ENCODE assay signal across 12 mouse cellular contexts in genomic region chr2:139649518-139649917, GRCm38 (mm10). TPM values are rescaled to one million over a fixed set of nuclear protein-coding genes. Genes with fewer than 3 reads are reported as not detected.
A peak's percentile ranks its signal among the peaks of the same experiment; 100 is the strongest.
DNase-seq lines count a peak whose midpoint lies in the region; ATAC-seq lines count a peak whose summit lies in the region.
"Had no signal": no experiment of that assay in that cellular context is flagged by ENCODE, and none has a peak within 500 bp of the region (broad histone marks: within the 10 kb centered on the region; RNA-seq: fewer than 3 reads in every experiment).

No protein-coding gene starts in this region.

- H3K27ac ChIP-seq in midbrain, embryonic 11.5 days (ENCODE audit: low read depth, low read length): no peak overlapping the region
- H3K27ac ChIP-seq in midbrain, embryonic 10.5 days (replicated peaks): no peak overlapping the region

- H3K4me1 ChIP-seq in midbrain, embryonic 11.5 days (ENCODE audit: control insufficient read depth, insufficient read depth, low read length): no peaks in the 10 kb centered on the region
- no peaks in the 10 kb centered on the region for H3K4me1 ChIP-seq in midbrain, embryonic 10.5 days

- H3K9ac ChIP-seq in midbrain, embryonic 11.5 days (ENCODE audit: low read length): no peak overlapping the region

- no peak overlapping the region for H3K4me2 ChIP-seq in midbrain, embryonic 11.5 days

- H3K9me3 ChIP-seq in midbrain, embryonic 11.5 days (ENCODE audit: control insufficient read depth, low read length): no peaks in the 10 kb centered on the region
- H3K9me3 ChIP-seq in midbrain, embryonic 10.5 days (replicated peaks): no peaks in the 10 kb centered on the region

- 80% methylated on average over 3 of the region's 3 CpGs for WGBS in midbrain, embryonic 11.5 days
- 80% methylated on average over 3 of the region's 3 CpGs for WGBS in midbrain, embryonic 10.5 days

- no peak for ATAC-seq in midbrain, embryonic 11.5 days (ENCODE audit: low FRiP score)

- no peaks in the 10 kb centered on the region for H3K36me3 ChIP-seq in midbrain, embryonic 11.5 days (ENCODE audit: control insufficient read depth, insufficient read depth, low read length)
- H3K36me3 ChIP-seq in midbrain, embryonic 10.5 days: no peaks in the 10 kb centered on the region

- intact Hi-C loops in left cerebral cortex, postnatal 36 days (cut with DNase I): no loop called here

- H3K4me3 ChIP-seq in midbrain, embryonic 11.5 days (ENCODE audit: low read depth, low read length): no peak overlapping the region
- no peak overlapping the region for H3K4me3 ChIP-seq in midbrain, embryonic 10.5 days
- H3K4me3 ChIP-seq: erythroblast, embryonic 14.5 days had no signal

- DNase-seq in midbrain, embryonic 11.5 days (ENCODE audit: low spot score, missing footprints): peak; percentile 23
- no peak for DNase-seq in midbrain, embryonic 10.5 days (ENCODE audit: low spot score)
- DNase-seq in layer of hippocampus, adult 11-12 months (ENCODE audit: low spot score): peak; percentile 44
- peak; percentile 15 to 35 for DNase-seq in left cerebral cortex, postnatal 36 days (ENCODE audit: low spot score in 2 of 2)
- peak; percentile 2 to 26 for DNase-seq in right cerebral cortex, postnatal 36 days (ENCODE audit: low spot score in 2 of 2)
- DNase-seq in adipocyte (ENCODE audit: low spot score): no peak
- no peak for DNase-seq in kidney, adult 8-10 months
- DNase-seq: heart, adult 18-20 months had no signal

- H3K27me3 ChIP-seq in midbrain, embryonic 11.5 days (ENCODE audit: control insufficient read depth, insufficient read depth, low read length): no peaks in the 10 kb centered on the region; the same call in 1 of the 2 replicates
- H3K27me3 ChIP-seq in midbrain, embryonic 10.5 days (ENCODE audit: low read depth, poor library complexity, severe bottlenecking): peaks cover 15% of the 10 kb centered on the region; the same call in 1 of the 2 replicates
- H3K27me3 ChIP-seq: CH12.LX had no signal

RNA-seq across cellular contexts. Expression of gene Ism1, which starts 28.5 kb away (rescaled TPM):
- 0.55 and 0.56 TPM in 2 replicates for polyA plus RNA-seq in midbrain, embryonic 11.5 days (2014; fragmentation: Nextera tagmentation; extraction: Ambion mirVana)
- polyA plus RNA-seq in midbrain, embryonic 10.5 days (2016; fragmentation: Nextera tagmentation; extraction: Ambion mirVana): 0.85 and 0.87 TPM in 2 replicates
- 1 to 10 TPM; 6.9 to 8.4 TPM for total RNA-seq in left cerebral cortex, postnatal 36 days (2021)
- total RNA-seq: CH12.LX; common myeloid progenitor, adult 5-6 weeks had no signal
- polyA plus RNA-seq: erythroblast, embryonic 14.5 days; liver, embryonic 16.5 days had no signal

Comparison
In these comparisons a context has a peak if more than half of its experiments do, and no peak if none do; other contexts are left out.
1. DNase-seq: peak in midbrain, embryonic 11.5 days (single experiment), layer of hippocampus, adult 11-12 months (single experiment), left cerebral cortex, postnatal 36 days (2 of 2) and right cerebral cortex, postnatal 36 days (2 of 2); none in midbrain, embryonic 10.5 days (single experiment), adipocyte (single experiment) and kidney, adult 8-10 months (0 of 2).